Mouse (Mus musculus): ENCODE measurements around the gene Ephb1. TPM values are rescaled to one million over a fixed set of nuclear protein-coding genes. Genes with fewer than 3 reads are reported as not detected.

The Ephb1 gene
- polyA plus RNA-seq, 1 experiment from 2014 or later = 6.5 TPM

- 61% methylated on average over 4 of the region's 4 CpGs for WGBS
- Histone ChIP-seq H3K27ac (no peak overlapping the region), H3K4me2 (replicated peaks) (no peak overlapping the region), H3K9ac (no peak overlapping the region), H3K9me3 (no peaks in the 10 kb centered on the region), H3K4me3 (no peak overlapping the region), H3K27me3 (no peaks in the 10 kb centered on the region), H3K4me1 (no peaks in the 10 kb centered on the region), H3K36me3 (no peaks in the 10 kb centered on the region)
- no peak for ATAC-seq (ENCODE audit: insufficient number of reproducible peaks, insufficient read depth, low FRiP score, low TSS enrichment)
These were observed 119.0 kb downstream of the Ephb1 start for GRCm38 (mm10) chr9:102235444-102235951.

GRCm38 (mm10) chr9:102231248-102231647 lies 123.2 kb downstream of the Ephb1 start:
- H3K4me2 ChIP-seq (replicated peaks) = no peak overlapping the region
- H3K9ac ChIP-seq = no peak overlapping the region
- no peaks in the 10 kb centered on the region for H3K36me3 ChIP-seq
- no peaks in the 10 kb centered on the region for H3K9me3 ChIP-seq
- no peak overlapping the region for H3K27ac ChIP-seq
- no peaks in the 10 kb centered on the region for H3K27me3 ChIP-seq
- no peaks in the 10 kb centered on the region for H3K4me1 ChIP-seq
- H3K4me3 ChIP-seq = no peak overlapping the region
- no peak for ATAC-seq (ENCODE audit: insufficient number of reproducible peaks, insufficient read depth, low FRiP score, low TSS enrichment)
- 63% methylated on average over 6 of the region's 6 CpGs for WGBS

GRCm38 (mm10) chr9:102216746-102217566 lies 137.5 kb downstream of the Ephb1 start:
- no peaks in the 10 kb centered on the region for H3K27me3 ChIP-seq
- ATAC-seq (ENCODE audit: insufficient number of reproducible peaks, insufficient read depth, low FRiP score, low TSS enrichment) = no peak
- H3K9me3 ChIP-seq = no peaks in the 10 kb centered on the region
- no peak overlapping the region for H3K9ac ChIP-seq
- WGBS = 52% methylated on average over 7 of the region's 7 CpGs
- no peak overlapping the region for H3K4me3 ChIP-seq
- no peak overlapping the region for H3K4me2 ChIP-seq (replicated peaks)
- H3K4me1 ChIP-seq = peaks cover 7% of the 10 kb centered on the region; the same call in 1 of the 2 replicates
- no peak overlapping the region for H3K27ac ChIP-seq
- H3K36me3 ChIP-seq = no peaks in the 10 kb centered on the region

- Histone ChIP-seq H3K4me2 (replicated peaks) (no peak overlapping the region), H3K9ac (no peak overlapping the region), H3K4me3 (no peak overlapping the region), H3K4me1 (peaks cover 14% of the 10 kb centered on the region), H3K27me3 (no peaks in the 10 kb centered on the region), H3K27ac (0 out of 2 replicates have a peak overlapping the region, but pooled peaks have one; percentile 19), H3K36me3 (no peaks in the 10 kb centered on the region), H3K9me3 (no peaks in the 10 kb centered on the region)
- 14% methylated on average over 1 of the region's 1 CpGs for WGBS
- no peak for ATAC-seq (ENCODE audit: insufficient number of reproducible peaks, insufficient read depth, low FRiP score, low TSS enrichment)
These were observed 142.5 kb downstream of the Ephb1 start for GRCm38 (mm10) chr9:102212036-102212383.

- Histone ChIP-seq H3K4me2 (replicated peaks) (no peak overlapping the region), H3K9ac (no peak overlapping the region), H3K9me3 (no peaks in the 10 kb centered on the region), H3K4me1 (peaks cover 9% of the 10 kb centered on the region), H3K27me3 (no peaks in the 10 kb centered on the region), H3K4me3 (no peak overlapping the region), H3K27ac (0 out of 2 replicates have a peak overlapping the region, but pooled peaks have one; percentile 19), H3K36me3 (no peaks in the 10 kb centered on the region)
- 18% methylated on average over 10 of the region's 10 CpGs for WGBS
- peak; percentile 89 for ATAC-seq (ENCODE audit: insufficient number of reproducible peaks, insufficient read depth, low FRiP score, low TSS enrichment)
These were observed 143.0 kb downstream of the Ephb1 start for GRCm38 (mm10) chr9:102211296-102212035.

GRCm38 (mm10) chr9:102205518-102205917 lies 149.0 kb downstream of the Ephb1 start:
- WGBS = 79% methylated on average over 3 of the region's 3 CpGs
- ATAC-seq (ENCODE audit: insufficient number of reproducible peaks, insufficient read depth, low FRiP score, low TSS enrichment) = no peak
- H3K9ac ChIP-seq = no peak overlapping the region
- no peaks in the 10 kb centered on the region for H3K9me3 ChIP-seq
- H3K27ac ChIP-seq = no peak overlapping the region
- H3K4me2 ChIP-seq (replicated peaks) = no peak overlapping the region
- no peaks in the 10 kb centered on the region for H3K4me1 ChIP-seq
- no peaks in the 10 kb centered on the region for H3K36me3 ChIP-seq
- no peaks in the 10 kb centered on the region for H3K27me3 ChIP-seq
- no peak overlapping the region for H3K4me3 ChIP-seq

- no peak for ATAC-seq (ENCODE audit: insufficient number of reproducible peaks, insufficient read depth, low FRiP score, low TSS enrichment)
- Histone ChIP-seq H3K27ac (no peak overlapping the region), H3K9ac (no peak overlapping the region), H3K4me1 (no peaks in the 10 kb centered on the region), H3K4me2 (replicated peaks) (no peak overlapping the region), H3K9me3 (no peaks in the 10 kb centered on the region), H3K4me3 (no peak overlapping the region), H3K36me3 (no peaks in the 10 kb centered on the region), H3K27me3 (no peaks in the 10 kb centered on the region)
- WGBS = 86% methylated on average over 5 of the region's 5 CpGs
These were observed 152.6 kb downstream of the Ephb1 start for GRCm38 (mm10) chr9:102201867-102202266.

- WGBS = 88% methylated on average over 6 of the region's 6 CpGs
- no peak overlapping the region for H3K4me3 ChIP-seq
- peaks cover 9% of the 10 kb centered on the region; the same call in 1 of the 2 replicates for H3K4me1 ChIP-seq
- H3K27me3 ChIP-seq = no peaks in the 10 kb centered on the region
- no peaks in the 10 kb centered on the region for H3K36me3 ChIP-seq
- no peaks in the 10 kb centered on the region for H3K9me3 ChIP-seq
- H3K9ac ChIP-seq = no peak overlapping the region
- no peak overlapping the region for H3K27ac ChIP-seq
- no peak overlapping the region for H3K4me2 ChIP-seq (replicated peaks)
- no peak for ATAC-seq (ENCODE audit: insufficient number of reproducible peaks, insufficient read depth, low FRiP score, low TSS enrichment)
These were observed 157.6 kb downstream of the Ephb1 start for GRCm38 (mm10) chr9:102196856-102197255.

GRCm38 (mm10) chr9:102194063-102194462 lies 160.4 kb downstream of the Ephb1 start:
- Histone ChIP-seq H3K4me1 (peaks cover 9% of the 10 kb centered on the region; the same call in 1 of the 2 replicates), H3K27me3 (no peaks in the 10 kb centered on the region), H3K9me3 (no peaks in the 10 kb centered on the region), H3K9ac (no peak overlapping the region), H3K36me3 (no peaks in the 10 kb centered on the region), H3K4me3 (no peak overlapping the region), H3K4me2 (replicated peaks) (no peak overlapping the region), H3K27ac (no peak overlapping the region)
- no peak for ATAC-seq (ENCODE audit: insufficient number of reproducible peaks, insufficient read depth, low FRiP score, low TSS enrichment)
- 82% methylated on average over 4 of the region's 4 CpGs for WGBS

GRCm38 (mm10) chr9:102192724-102193685 lies 161.5 kb downstream of the Ephb1 start:
- Histone ChIP-seq H3K9ac (no peak overlapping the region), H3K9me3 (no peaks in the 10 kb centered on the region), H3K4me1 (peaks cover 9% of the 10 kb centered on the region; the same call in 1 of the 2 replicates), H3K27ac (no peak overlapping the region), H3K36me3 (no peaks in the 10 kb centered on the region), H3K27me3 (no peaks in the 10 kb centered on the region), H3K4me3 (no peak overlapping the region), H3K4me2 (replicated peaks) (no peak overlapping the region)
- WGBS = 61% methylated on average over 13 of the region's 13 CpGs
- ATAC-seq (ENCODE audit: insufficient number of reproducible peaks, insufficient read depth, low FRiP score, low TSS enrichment) = no peak

GRCm38 (mm10) chr9:102190058-102190457 lies 164.4 kb downstream of the Ephb1 start:
- 79% methylated on average over 9 of the region's 9 CpGs for WGBS
- Histone ChIP-seq H3K27ac (no peak overlapping the region), H3K36me3 (no peaks in the 10 kb centered on the region), H3K4me2 (replicated peaks) (no peak overlapping the region), H3K9ac (no peak overlapping the region), H3K27me3 (no peaks in the 10 kb centered on the region), H3K4me3 (no peak overlapping the region), H3K9me3 (no peaks in the 10 kb centered on the region), H3K4me1 (peaks cover 9% of the 10 kb centered on the region; the same call in 1 of the 2 replicates)
- ATAC-seq (ENCODE audit: insufficient number of reproducible peaks, insufficient read depth, low FRiP score, low TSS enrichment) = no peak

Measured in embryonic facial prominence, embryonic 12.5 days (tissue).